Mouse (Mus musculus) lung, postnatal 0 days (tissue): ENCODE data around the gene Cyth3. TPM values are rescaled to one million over a fixed set of nuclear protein-coding genes. Genes with fewer than 3 reads are reported as not detected.

Experiments used
- ATAC-seq: fragments of 200-750 bp; cut with Nextera tagmentation; 2 replicates; pipeline ENCODE4 v1.8.0; 2017; ENCODE audit warnings: moderate library complexity
- DNase-seq: peaks from one replicate; pipeline ENCODE4 v3.0.0-alpha.2; 2016; ENCODE audit warnings: low spot score
- H3K27ac ChIP-seq: fragments of 300-500 bp; sonication (generic); 2 replicates; pipeline ENCODE4 v1.5.1; 2014; ENCODE audit warnings: antibody characterized with exemption, mild to moderate bottlenecking, low read length, mixed read lengths
- H3K27me3 ChIP-seq: fragments of 300-500 bp; sonication (generic); replicated peaks from 2 replicates; pipeline ENCODE4 v1.6.1; 2014; ENCODE audit warnings: low read length, mixed read lengths; ENCODE audit not compliant: insufficient read depth
- H3K36me3 ChIP-seq: fragments of 300-500 bp; sonication (generic); 2 replicates; pipeline ENCODE4 v1.6.1; 2014; ENCODE audit warnings: low read length, mixed read lengths; ENCODE audit not compliant: insufficient read depth
- H3K4me1 ChIP-seq: fragments of 300-500 bp; sonication (generic); 2 replicates; pipeline ENCODE4 v1.6.1; 2014; ENCODE audit warnings: antibody characterized with exemption, low read depth, low read length, mixed read lengths; ENCODE audit not compliant: insufficient read depth
- H3K4me2 ChIP-seq: fragments of 300-500 bp; sonication (generic); replicated peaks from 2 replicates; pipeline ENCODE4 v1.6.1; 2014; ENCODE audit warnings: low read depth, mild to moderate bottlenecking, low read length, moderate library complexity, mixed read lengths
- H3K4me3 ChIP-seq: fragments of 300-500 bp; sonication (generic); 2 replicates; pipeline ENCODE4 v1.5.1; 2014; ENCODE audit warnings: low read depth, low read length
- H3K9ac ChIP-seq: fragments of 300-500 bp; sonication (generic); replicated peaks from 2 replicates; pipeline ENCODE4 v1.6.1; 2014; ENCODE audit warnings: low read depth, mild to moderate bottlenecking
- H3K9me3 ChIP-seq: fragments of 300-500 bp; sonication (generic); 2 replicates; pipeline ENCODE4 v1.6.1; 2016; ENCODE audit warnings: low read length, mixed read lengths
- CTCF ChIP-seq: IDR thresholded peaks from 2 replicates; pipeline ENCODE4 v1.5.1; 2016; ENCODE audit warnings: antibody characterized with exemption, mild to moderate bottlenecking
- EP300 ChIP-seq: IDR thresholded peaks from 2 replicates; pipeline ENCODE4 v1.6.1; 2016; ENCODE audit warnings: antibody characterized with exemption, mild to moderate bottlenecking, control low read depth
- WGBS: fragments of 180-500 bp; shearing (Covaris S2); extraction: QIAGEN DNeasy Blood & Tissue Kit; methylation state at CpG from one replicate; pipeline ENCODE4 v1.1.7; 2014; 5-methylcytosine and 5-hydroxymethylcytosine counted together
- polyA plus RNA-seq: library from polyadenylated mRNA; unstranded; fragments of >200 nt; fragmentation: Nextera tagmentation; extraction: Ambion mirVana; gene quantifications from 2 replicates; pipeline ENCODE4 v1.2.1, GENCODE M21; 2015

Gene Cyth3
- polyA plus RNA-seq, 1 experiment from 2014 or later: 96.6 TPM

- Histone ChIP-seq H3K4me1 (peaks cover 22% of the 10 kb centered on the region; the same call in 1 of the 2 replicates), H3K9me3 (no peaks in the 10 kb centered on the region), H3K4me3 (no peak overlapping the region), H3K9ac (no peak overlapping the region), H3K4me2 (no peak overlapping the region), H3K27me3 (no peaks in the 10 kb centered on the region), H3K27ac (no peak overlapping the region), H3K36me3 (no peaks in the 10 kb centered on the region)
- WGBS: 81% methylated on average over 7 of the region's 7 CpGs
- ATAC-seq (no peak), DNase-seq (no peak)
- TF ChIP-seq CTCF (no peak), EP300 (no peak)
Observed at GRCm38 (mm10) chr5:143639810-143640209, 17.6 kb downstream of the Cyth3 start.

- Histone ChIP-seq H3K36me3 (no peaks in the 10 kb centered on the region), H3K4me1 (peaks cover 16% of the 10 kb centered on the region; the same call in 1 of the 2 replicates), H3K27me3 (no peaks in the 10 kb centered on the region), H3K9me3 (no peaks in the 10 kb centered on the region), H3K4me2 (no peak overlapping the region), H3K9ac (no peak overlapping the region), H3K27ac (no peak overlapping the region), H3K4me3 (no peak overlapping the region)
- TF ChIP-seq CTCF (no peak), EP300 (no peak)
- no peak for ATAC-seq
- DNase-seq: no peak
- 68% methylated on average over 3 of the region's 3 CpGs for WGBS
Observed at GRCm38 (mm10) chr5:143641503-143641902, 19.3 kb downstream of the Cyth3 start.

GRCm38 (mm10) chr5:143642262-143642831, 20.1 kb downstream of the Cyth3 start:
- Histone ChIP-seq H3K36me3 (no peaks in the 10 kb centered on the region), H3K4me3 (no peak overlapping the region), H3K9ac (no peak overlapping the region), H3K27me3 (no peaks in the 10 kb centered on the region), H3K4me1 (peaks cover 16% of the 10 kb centered on the region; the same call in 1 of the 2 replicates), H3K4me2 (no peak overlapping the region), H3K9me3 (no peaks in the 10 kb centered on the region), H3K27ac (no peak overlapping the region)
- 46% methylated on average over 4 of the region's 4 CpGs for WGBS
- ATAC-seq (peak; percentile 40), DNase-seq (peak; percentile 55)
- peak; percentile 39; the same call in 1 of the 2 replicates for TF ChIP-seq EP300
- TF ChIP-seq CTCF: no peak

GRCm38 (mm10) chr5:143645976-143646375, 23.7 kb downstream of the Cyth3 start:
- Histone ChIP-seq H3K9ac (no peak overlapping the region), H3K4me3 (no peak overlapping the region), H3K27ac (no peak overlapping the region), H3K4me2 (no peak overlapping the region), H3K9me3 (no peaks in the 10 kb centered on the region), H3K36me3 (no peaks in the 10 kb centered on the region), H3K4me1 (peaks cover 13% of the 10 kb centered on the region; the same call in 1 of the 2 replicates), H3K27me3 (no peaks in the 10 kb centered on the region)
- no peak for TF ChIP-seq EP300
- TF ChIP-seq CTCF: no peak
- WGBS: 48% methylated on average over 5 of the region's 5 CpGs
- DNase-seq: no peak
- no peak for ATAC-seq

GRCm38 (mm10) chr5:143647412-143647811, 25.2 kb downstream of the Cyth3 start:
- H3K27ac ChIP-seq: no peak overlapping the region
- 96% methylated on average over 2 of the region's 2 CpGs for WGBS
- no peak for TF ChIP-seq CTCF
- no peak for TF ChIP-seq EP300
- H3K9me3 ChIP-seq: no peaks in the 10 kb centered on the region
- peaks cover 14% of the 10 kb centered on the region; the same call in 1 of the 2 replicates for H3K4me1 ChIP-seq
- no peaks in the 10 kb centered on the region for H3K36me3 ChIP-seq
- no peaks in the 10 kb centered on the region for H3K27me3 ChIP-seq
- H3K9ac ChIP-seq: no peak overlapping the region
- no peak for DNase-seq
- no peak overlapping the region for H3K4me2 ChIP-seq
- no peak for ATAC-seq
- H3K4me3 ChIP-seq: no peak overlapping the region

GRCm38 (mm10) chr5:143648058-143648457, 25.8 kb downstream of the Cyth3 start:
- H3K27ac ChIP-seq: no peak overlapping the region
- H3K9me3 ChIP-seq: no peaks in the 10 kb centered on the region
- no peaks in the 10 kb centered on the region for H3K27me3 ChIP-seq
- no peaks in the 10 kb centered on the region for H3K36me3 ChIP-seq
- H3K4me1 ChIP-seq: peaks cover 14% of the 10 kb centered on the region; the same call in 1 of the 2 replicates
- no peak overlapping the region for H3K9ac ChIP-seq
- H3K4me2 ChIP-seq: no peak overlapping the region
- no peak overlapping the region for H3K4me3 ChIP-seq
- no peak for TF ChIP-seq EP300
- TF ChIP-seq CTCF: no peak
- no peak for DNase-seq
- ATAC-seq: no peak
- WGBS: 68% methylated on average over 2 of the region's 2 CpGs
